Mouse (Mus musculus): Measurements from ENCODE around the gene Tmem229b. TPM values are rescaled to one million over a fixed set of nuclear protein-coding genes. Genes with fewer than 3 reads are reported as not detected.
"Not testable (repeated sequence)": the region's sequence is repeated elsewhere in the genome, so short reads cannot be mapped to it uniquely, and the experiment has no call there.

Tmem229b gene
- polyA plus RNA-seq, 1 experiment from 2014 or later, result 5.5 TPM

DNA sequence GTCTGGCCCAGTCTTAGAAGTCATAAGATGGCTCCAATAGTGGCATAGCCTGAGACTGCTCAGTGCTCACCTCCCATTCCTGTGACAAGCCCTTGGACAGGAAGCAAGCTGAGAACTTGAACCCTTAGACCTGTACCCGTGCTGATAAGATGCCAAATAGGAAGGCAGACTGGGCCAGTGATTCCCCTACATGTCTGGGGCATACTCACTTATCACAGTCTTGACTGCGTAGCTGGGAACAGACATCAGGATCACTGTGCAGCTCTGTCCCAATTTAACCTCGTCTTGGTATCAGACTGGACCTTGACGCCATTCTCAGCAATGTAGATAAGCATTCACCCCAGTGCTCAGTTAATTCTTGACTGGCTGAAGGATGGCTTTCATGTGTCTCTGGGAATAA is 29.9 kb downstream of the Tmem229b start:
- ATAC-seq (replicated peaks; ENCODE audit: low FRiP score), result peak; percentile 42
- WGBS, result 50% methylated on average over 4 of the region's 4 CpGs
- Histone ChIP-seq H3K4me3 (ENCODE audit: low read depth, low read length) (no peak overlapping the region), H3K4me1 (replicated peaks; ENCODE audit: control insufficient read depth, insufficient read depth, low read length) (peaks cover 3% of the 10 kb centered on the region; the same call in 1 of the 2 replicates), H3K4me2 (no peak overlapping the region), H3K9me3 (ENCODE audit: control insufficient read depth, low read length) (no peaks in the 10 kb centered on the region), H3K27ac (ENCODE audit: low read depth, low read length) (no peak overlapping the region), H3K36me3 (ENCODE audit: control insufficient read depth, insufficient read depth, low read length) (no peaks in the 10 kb centered on the region), H3K27me3 (replicated peaks; ENCODE audit: control insufficient read depth, insufficient read depth, low read length) (no peaks in the 10 kb centered on the region), H3K9ac (ENCODE audit: low read depth, low read length) (no peak overlapping the region)
- DNase-seq (ENCODE audit: low spot score), result no peak

DNA sequence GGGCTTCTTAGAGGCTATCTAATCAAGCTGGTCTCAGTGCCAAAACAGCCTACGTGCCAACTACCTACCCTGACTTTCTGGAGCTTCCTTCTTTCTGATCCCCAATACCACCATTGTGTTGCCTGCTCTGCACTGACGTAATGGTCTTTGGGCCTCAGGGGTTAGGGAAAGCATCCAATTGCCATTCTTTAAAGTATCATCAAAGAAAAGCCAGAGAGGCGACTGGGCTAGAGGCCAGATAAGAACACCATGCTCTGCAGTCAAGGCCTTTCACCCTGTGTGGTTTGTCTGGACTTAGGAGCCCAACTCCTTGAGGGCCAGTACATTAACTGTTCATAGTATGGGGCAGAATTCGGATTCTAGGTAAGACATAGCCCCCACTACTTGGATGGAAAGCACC is 30.3 kb downstream of the Tmem229b start:
- H3K9me3 ChIP-seq (ENCODE audit: control insufficient read depth, low read length), result no peaks in the 10 kb centered on the region
- ATAC-seq (replicated peaks; ENCODE audit: low FRiP score) (no peak), DNase-seq (ENCODE audit: low spot score) (no peak)
- no peaks in the 10 kb centered on the region for H3K27me3 ChIP-seq (replicated peaks; ENCODE audit: control insufficient read depth, insufficient read depth, low read length)
- WGBS, result 71% methylated on average over 4 of the region's 4 CpGs
- H3K4me2 ChIP-seq, result no peak overlapping the region
- no peak overlapping the region for H3K4me3 ChIP-seq (ENCODE audit: low read depth, low read length)
- H3K4me1 ChIP-seq (replicated peaks; ENCODE audit: control insufficient read depth, insufficient read depth, low read length), result peaks cover 3% of the 10 kb centered on the region; the same call in 1 of the 2 replicates
- no peaks in the 10 kb centered on the region for H3K36me3 ChIP-seq (ENCODE audit: control insufficient read depth, insufficient read depth, low read length)
- no peak overlapping the region for H3K27ac ChIP-seq (ENCODE audit: low read depth, low read length)
- H3K9ac ChIP-seq (ENCODE audit: low read depth, low read length), result no peak overlapping the region

DNA sequence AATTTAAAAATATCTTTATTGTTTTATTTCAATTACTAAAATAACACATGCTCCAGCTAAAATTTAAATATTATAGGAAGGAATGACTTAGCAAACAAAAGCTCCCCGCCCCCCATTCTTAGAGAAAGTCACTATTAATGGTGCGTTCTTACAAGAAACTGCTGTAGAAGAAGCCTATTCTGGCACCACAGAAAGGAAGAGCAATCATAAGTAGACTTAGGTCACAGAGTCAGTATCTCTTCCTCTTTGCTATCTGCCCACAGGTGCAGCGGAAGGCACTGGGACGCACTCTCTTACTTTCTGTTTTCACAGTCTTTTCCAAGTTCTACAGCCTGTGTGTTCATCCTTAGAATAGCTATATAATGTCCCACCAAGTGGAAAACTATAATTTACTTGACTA is 31.6 kb downstream of the Tmem229b start:
- Histone ChIP-seq H3K36me3 (ENCODE audit: control insufficient read depth, insufficient read depth, low read length) (no peaks in the 10 kb centered on the region), H3K4me2 (no peak overlapping the region), H3K27me3 (replicated peaks; ENCODE audit: control insufficient read depth, insufficient read depth, low read length) (no peaks in the 10 kb centered on the region), H3K27ac (ENCODE audit: low read depth, low read length) (no peak overlapping the region), H3K9me3 (ENCODE audit: control insufficient read depth, low read length) (no peaks in the 10 kb centered on the region), H3K9ac (ENCODE audit: low read depth, low read length) (no peak overlapping the region), H3K4me1 (replicated peaks; ENCODE audit: control insufficient read depth, insufficient read depth, low read length) (peaks cover 3% of the 10 kb centered on the region; the same call in 1 of the 2 replicates), H3K4me3 (ENCODE audit: low read depth, low read length) (no peak overlapping the region)
- ATAC-seq (replicated peaks; ENCODE audit: low FRiP score) (no peak), DNase-seq (ENCODE audit: low spot score) (no peak)
- WGBS, result 74% methylated on average over 4 of the region's 4 CpGs

DNA sequence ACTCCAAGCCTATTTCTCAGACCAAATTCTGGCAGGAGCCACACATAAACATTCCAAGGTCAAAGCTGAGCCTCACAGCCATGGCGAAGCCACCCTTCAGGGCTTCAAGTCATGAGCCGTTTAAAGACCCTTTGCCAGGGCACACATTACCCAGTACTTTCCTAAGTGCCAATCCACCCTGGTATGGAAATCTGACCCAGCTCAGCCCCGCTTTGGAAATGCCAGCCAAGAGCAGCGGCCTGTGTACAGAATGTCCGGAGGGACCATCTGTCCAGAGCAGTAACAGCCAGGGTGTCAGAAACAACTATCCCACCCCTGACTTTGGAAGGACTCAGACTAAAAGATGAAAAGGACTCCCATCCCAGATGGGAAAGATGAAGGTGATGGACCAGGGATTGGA is 32.7 kb downstream of the Tmem229b start:
- Histone ChIP-seq H3K9ac (ENCODE audit: low read depth, low read length) (no peak overlapping the region), H3K27ac (ENCODE audit: low read depth, low read length) (no peak overlapping the region), H3K36me3 (ENCODE audit: control insufficient read depth, insufficient read depth, low read length) (no peaks in the 10 kb centered on the region), H3K4me2 (no peak overlapping the region), H3K27me3 (replicated peaks; ENCODE audit: control insufficient read depth, insufficient read depth, low read length) (no peaks in the 10 kb centered on the region), H3K4me1 (replicated peaks; ENCODE audit: control insufficient read depth, insufficient read depth, low read length) (no peaks in the 10 kb centered on the region), H3K4me3 (ENCODE audit: low read depth, low read length) (no peak overlapping the region), H3K9me3 (ENCODE audit: control insufficient read depth, low read length) (no peaks in the 10 kb centered on the region)
- 91% methylated on average over 5 of the region's 5 CpGs for WGBS
- ATAC-seq (replicated peaks; ENCODE audit: low FRiP score) (no peak), DNase-seq (ENCODE audit: low spot score) (no peak)

GRCm38 (mm10) chr12:78973779-78974178 is 33.6 kb downstream of the Tmem229b start:
- ATAC-seq (replicated peaks; ENCODE audit: low FRiP score), result no peak
- Histone ChIP-seq H3K9ac (ENCODE audit: low read depth, low read length) (no peak overlapping the region), H3K4me1 (replicated peaks; ENCODE audit: control insufficient read depth, insufficient read depth, low read length) (no peaks in the 10 kb centered on the region), H3K27ac (ENCODE audit: low read depth, low read length) (no peak overlapping the region), H3K36me3 (ENCODE audit: control insufficient read depth, insufficient read depth, low read length) (no peaks in the 10 kb centered on the region), H3K4me3 (ENCODE audit: low read depth, low read length) (no peak overlapping the region), H3K27me3 (replicated peaks; ENCODE audit: control insufficient read depth, insufficient read depth, low read length) (no peaks in the 10 kb centered on the region), H3K4me2 (no peak overlapping the region), H3K9me3 (ENCODE audit: control insufficient read depth, low read length) (no peaks in the 10 kb centered on the region)
- WGBS, result 84% methylated on average over 2 of the region's 2 CpGs
- DNase-seq (ENCODE audit: low spot score), result no peak

GRCm38 (mm10) chr12:78971649-78972048 is 35.8 kb downstream of the Tmem229b start:
- WGBS, result 89% methylated on average over 2 of the region's 2 CpGs

GRCm38 (mm10) chr12:78970725-78971124 is 36.7 kb downstream of the Tmem229b start:
- no peak overlapping the region for H3K4me2 ChIP-seq
- WGBS, result 82% methylated on average over 7 of the region's 7 CpGs
- ATAC-seq (replicated peaks; ENCODE audit: low FRiP score), result no peak
- no peaks in the 10 kb centered on the region for H3K27me3 ChIP-seq (replicated peaks; ENCODE audit: control insufficient read depth, insufficient read depth, low read length)
- DNase-seq (ENCODE audit: low spot score), result no peak
- H3K9me3 ChIP-seq (ENCODE audit: control insufficient read depth, low read length), result no peaks in the 10 kb centered on the region
- H3K4me1 ChIP-seq (replicated peaks; ENCODE audit: control insufficient read depth, insufficient read depth, low read length), result no peaks in the 10 kb centered on the region
- no peak overlapping the region for H3K4me3 ChIP-seq (ENCODE audit: low read depth, low read length)
- no peak overlapping the region for H3K9ac ChIP-seq (ENCODE audit: low read depth, low read length)
- H3K27ac ChIP-seq (ENCODE audit: low read depth, low read length), result no peak overlapping the region
- H3K36me3 ChIP-seq (ENCODE audit: control insufficient read depth, insufficient read depth, low read length), result no peaks in the 10 kb centered on the region

More at GRCm38 (mm10) chr12:78971649-78972048, 35.8 kb downstream of the Tmem229b start:
- H3K4me3 ChIP-seq (ENCODE audit: low read depth, low read length), result no peak overlapping the region
- no peaks in the 10 kb centered on the region for H3K36me3 ChIP-seq (ENCODE audit: control insufficient read depth, insufficient read depth, low read length)
- no peak overlapping the region for H3K4me2 ChIP-seq
- no peak overlapping the region for H3K9ac ChIP-seq (ENCODE audit: low read depth, low read length)
- no peaks in the 10 kb centered on the region for H3K27me3 ChIP-seq (replicated peaks; ENCODE audit: control insufficient read depth, insufficient read depth, low read length)
- DNase-seq (ENCODE audit: low spot score), result no peak
- no peak overlapping the region for H3K27ac ChIP-seq (ENCODE audit: low read depth, low read length)
- no peak for ATAC-seq (replicated peaks; ENCODE audit: low FRiP score)
- no peaks in the 10 kb centered on the region for H3K4me1 ChIP-seq (replicated peaks; ENCODE audit: control insufficient read depth, insufficient read depth, low read length)
- no peaks in the 10 kb centered on the region for H3K9me3 ChIP-seq (ENCODE audit: control insufficient read depth, low read length)

GRCm38 (mm10) chr12:78964496-78964895 is 42.9 kb downstream of the Tmem229b start:
- not testable (repeated sequence) for H3K27me3 ChIP-seq (replicated peaks; ENCODE audit: control insufficient read depth, insufficient read depth, low read length); H3K9ac ChIP-seq (ENCODE audit: low read depth, low read length); H3K27ac ChIP-seq (ENCODE audit: low read depth, low read length); DNase-seq (ENCODE audit: low spot score); H3K4me2 ChIP-seq; H3K9me3 ChIP-seq (ENCODE audit: control insufficient read depth, low read length); H3K4me3 ChIP-seq (ENCODE audit: low read depth, low read length); ATAC-seq (replicated peaks; ENCODE audit: low FRiP score); H3K36me3 ChIP-seq (ENCODE audit: control insufficient read depth, insufficient read depth, low read length); H3K4me1 ChIP-seq (replicated peaks; ENCODE audit: control insufficient read depth, insufficient read depth, low read length)
- 76% methylated on average over 11 of the region's 11 CpGs for WGBS

DNA sequence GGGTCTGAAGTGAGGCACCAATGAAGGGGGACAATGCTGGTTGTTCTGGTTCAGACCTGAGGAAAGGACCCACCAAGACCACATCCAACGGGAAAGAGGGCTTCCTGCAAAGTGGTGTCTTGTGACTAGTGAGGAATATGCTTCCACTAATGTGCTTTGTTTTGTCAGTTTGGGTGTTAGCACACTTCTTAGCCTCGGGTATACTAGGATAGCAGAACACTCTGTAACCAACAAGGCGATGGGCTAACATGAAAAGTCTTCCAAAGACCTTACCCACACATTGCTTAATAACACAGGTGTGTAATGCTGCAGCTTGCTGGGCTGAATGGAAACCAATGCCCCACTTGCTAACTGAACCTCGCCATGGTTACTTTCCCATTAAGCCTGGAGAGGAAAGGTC is 51.0 kb downstream of the Tmem229b start:
- H3K4me2 ChIP-seq, result no peak overlapping the region
- no peaks in the 10 kb centered on the region for H3K4me1 ChIP-seq (replicated peaks; ENCODE audit: control insufficient read depth, insufficient read depth, low read length)
- WGBS, result 75% methylated on average over 4 of the region's 4 CpGs
- H3K27me3 ChIP-seq (replicated peaks; ENCODE audit: control insufficient read depth, insufficient read depth, low read length), result no peaks in the 10 kb centered on the region
- H3K36me3 ChIP-seq (ENCODE audit: control insufficient read depth, insufficient read depth, low read length), result no peaks in the 10 kb centered on the region
- ATAC-seq (replicated peaks; ENCODE audit: low FRiP score) (no peak), DNase-seq (ENCODE audit: low spot score) (no peak)
- no peak overlapping the region for H3K27ac ChIP-seq (ENCODE audit: low read depth, low read length)
- H3K4me3 ChIP-seq (ENCODE audit: low read depth, low read length), result no peak overlapping the region
- H3K9ac ChIP-seq (ENCODE audit: low read depth, low read length), result no peak overlapping the region
- no peaks in the 10 kb centered on the region for H3K9me3 ChIP-seq (ENCODE audit: control insufficient read depth, low read length)

Measured in liver, embryonic 11.5 days (tissue).